Mouse (Mus musculus) thymus, adult 2 months (tissue): ENCODE results near the gene Zkscan5.

ENCODE experiments used
- CTCF ChIP-seq: fragments of 200-500 bp; IDR thresholded peaks from 2 replicates; pipeline ENCODE4 v1.5.1; 2012; ENCODE audit warnings: mild to moderate bottlenecking, control low read depth, low read length, moderate library complexity, borderline replicate concordance; ENCODE audit not compliant: control insufficient read depth, poor library complexity, insufficient read depth; ENCODE audit errors: extremely low read depth
- POLR2A ChIP-seq: fragments of 200-500 bp; IDR thresholded peaks from 2 replicates; pipeline ENCODE4 v1.6.1; 2012; ENCODE audit warnings: mild to moderate bottlenecking, low read length, control low read depth, moderate library complexity; ENCODE audit not compliant: control insufficient read depth, poor library complexity, insufficient read depth; ENCODE audit errors: extremely low read depth

GRCm38 (mm10) chr5:145200387-145200786 lies 4.0 kb upstream of the Zkscan5 start:
- TF ChIP-seq CTCF: no peak
- TF ChIP-seq POLR2A: no peak
